Mouse (Mus musculus): ENCODE measurements around the gene Arl15.

- TF ChIP-seq POLR2A (IDR thresholded peaks at IDR 0.05; ENCODE audit: borderline replicate concordance, extremely low read depth, insufficient read depth, insufficient read length, poor library complexity, severe bottlenecking) = no peak
- no peak for TF ChIP-seq CTCF (IDR thresholded peaks at IDR 0.05; ENCODE audit: borderline replicate concordance, extremely low read depth, insufficient read depth, insufficient read length)
Observed at GRCm38 (mm10) chr13:113799361-113799760, 5.1 kb downstream of the Arl15 start.

Data from brain, embryonic 14.5 days (tissue).